Mouse (Mus musculus) hindbrain, embryonic 12.5 days (tissue): ENCODE measurements around the gene Tmem35b. TPM values are rescaled to one million over a fixed set of nuclear protein-coding genes. Genes with fewer than 3 reads are reported as not detected.
A peak's percentile ranks its signal among the peaks of the same experiment; 100 is the strongest.
"Not testable (repeated sequence)": the region's sequence is repeated elsewhere in the genome, so short reads cannot be mapped to it uniquely, and the experiment has no call there.

Experiments
- ATAC-seq: fragments of 200-750 bp; cut with Nextera tagmentation; 2 replicates; pipeline ENCODE4 v1.8.0; 2017; ENCODE audit warnings: moderate TSS enrichment; ENCODE audit not compliant: low FRiP score
- H3K27ac ChIP-seq: fragments of 300-500 bp; sonication (generic); 2 replicates; pipeline ENCODE4 v1.5.1; 2016; ENCODE audit warnings: mild to moderate bottlenecking
- H3K27me3 ChIP-seq: fragments of 300-500 bp; sonication (generic); 2 replicates; pipeline ENCODE4 v1.6.1; 2016; ENCODE audit warnings: mild to moderate bottlenecking
- H3K36me3 ChIP-seq: fragments of 300-500 bp; sonication (generic); 2 replicates; pipeline ENCODE4 v1.6.1; 2016; ENCODE audit warnings: mild to moderate bottlenecking
- H3K4me1 ChIP-seq: fragments of 300-500 bp; sonication (generic); 2 replicates; pipeline ENCODE4 v1.6.1; 2016
- H3K4me2 ChIP-seq: fragments of 300-500 bp; sonication (generic); replicated peaks from 2 replicates; pipeline ENCODE4 v1.6.1; 2016; ENCODE audit warnings: mild to moderate bottlenecking
- H3K4me3 ChIP-seq: fragments of 300-500 bp; sonication (generic); 2 replicates; pipeline ENCODE4 v1.5.1; 2016; ENCODE audit warnings: mild to moderate bottlenecking
- H3K9ac ChIP-seq: fragments of 300-500 bp; sonication (generic); 2 replicates; pipeline ENCODE4 v1.6.1; 2016; ENCODE audit warnings: mild to moderate bottlenecking, moderate library complexity
- H3K9me3 ChIP-seq: fragments of 300-500 bp; sonication (generic); replicated peaks from 2 replicates; pipeline ENCODE4 v1.6.1; 2016; ENCODE audit warnings: mild to moderate bottlenecking
- WGBS: fragments of 180-500 bp; shearing (Covaris S2); methylation state at CpG from one replicate; pipeline ENCODE4 v1.1.7; 2016; 5-methylcytosine and 5-hydroxymethylcytosine counted together
- polyA plus RNA-seq: library from polyadenylated mRNA; unstranded; fragments of >200 nt; fragmentation: Nextera tagmentation; extraction: Ambion mirVana; gene quantifications from 2 replicates; pipeline ENCODE4 v1.2.1, GENCODE M21; 2016

Gene Tmem35b
- polyA plus RNA-seq, result 19.8 and 20.0 TPM in 2 replicates

GRCm38 (mm10) chr4:127123391-127123790, at the start of gene Tmem35b:
Tmem35b (plus strand) TSS chr4:127123691.
- H3K4me1 ChIP-seq, result peaks cover 13% of the 10 kb centered on the region
- 97% methylated on average over 5 of the region's 5 CpGs for WGBS
- no peak for ATAC-seq
- no peak within 1 kb of the TSS for H3K9ac ChIP-seq
- no peak within 1 kb of the TSS for H3K4me2 ChIP-seq
- H3K36me3 ChIP-seq, result peaks cover 10% of the 10 kb centered on the region; the same call in 1 of the 2 replicates
- no peaks in the 10 kb centered on the region for H3K27me3 ChIP-seq
- no peak within 1 kb of the TSS for H3K4me3 ChIP-seq
- H3K27ac ChIP-seq, result no peak within 1 kb of the TSS
- H3K9me3 ChIP-seq, result no peaks in the 10 kb centered on the region

- WGBS, result 71% methylated on average over 1 of the region's 1 CpGs
- H3K9ac ChIP-seq, result no peak overlapping the region
- peaks cover 9% of the 10 kb centered on the region for H3K4me1 ChIP-seq
- no peak overlapping the region for H3K4me2 ChIP-seq
- H3K9me3 ChIP-seq, result no peaks in the 10 kb centered on the region
- no peaks in the 10 kb centered on the region for H3K36me3 ChIP-seq
- H3K27me3 ChIP-seq, result no peaks in the 10 kb centered on the region
- no peak overlapping the region for H3K4me3 ChIP-seq
- no peak overlapping the region for H3K27ac ChIP-seq
- ATAC-seq, result no peak
These were observed 48.6 kb upstream of the Tmem35b start for GRCm38 (mm10) chr4:127074915-127075314.

GRCm38 (mm10) chr4:127076875-127077548, 46.5 kb upstream of the Tmem35b start, which contains the start of gene Zmym6:
Zmym6 (plus strand) TSS chr4:127077383.
- H3K4me2 ChIP-seq, result peak within 1 kb of the TSS; percentile 65
- H3K9me3 ChIP-seq, result no peaks in the 10 kb centered on the region
- no peaks in the 10 kb centered on the region for H3K36me3 ChIP-seq
- H3K9ac ChIP-seq, result peak within 1 kb of the TSS; percentile 70
- WGBS, result under 1% methylated on average over 46 of the region's 46 CpGs
- H3K27ac ChIP-seq, result peak within 1 kb of the TSS; percentile 92
- peak; percentile 98 for ATAC-seq
- peak within 1 kb of the TSS; percentile 60 for H3K4me3 ChIP-seq
- no peaks in the 10 kb centered on the region for H3K27me3 ChIP-seq
- peaks cover 9% of the 10 kb centered on the region for H3K4me1 ChIP-seq

- H3K36me3 ChIP-seq, result no peaks in the 10 kb centered on the region
- H3K4me3 ChIP-seq, result no peak overlapping the region
- no peak overlapping the region for H3K4me2 ChIP-seq
- H3K27me3 ChIP-seq, result no peaks in the 10 kb centered on the region
- H3K27ac ChIP-seq, result no peak overlapping the region
- WGBS, result 62% methylated on average over 1 of the region's 1 CpGs
- H3K9me3 ChIP-seq, result no peaks in the 10 kb centered on the region
- peaks cover 9% of the 10 kb centered on the region for H3K4me1 ChIP-seq
- H3K9ac ChIP-seq, result no peak overlapping the region
- no peak for ATAC-seq
These were observed 42.7 kb upstream of the Tmem35b start for GRCm38 (mm10) chr4:127080806-127081205.

GRCm38 (mm10) chr4:127083131-127083530, 40.4 kb upstream of the Tmem35b start:
- H3K36me3 ChIP-seq, result peaks cover 3% of the 10 kb centered on the region
- H3K9ac ChIP-seq, result no peak overlapping the region
- H3K27ac ChIP-seq, result no peak overlapping the region
- H3K27me3 ChIP-seq, result no peaks in the 10 kb centered on the region
- no peaks in the 10 kb centered on the region for H3K9me3 ChIP-seq
- 0 out of 2 replicates have a peak, but pooled peaks cover 4% of the 10 kb centered on the region for H3K4me1 ChIP-seq
- no peak overlapping the region for H3K4me2 ChIP-seq
- 87% methylated on average over 2 of the region's 2 CpGs for WGBS
- no peak overlapping the region for H3K4me3 ChIP-seq
- no peak for ATAC-seq

- H3K4me2 ChIP-seq, result no peak overlapping the region
- H3K4me3 ChIP-seq, result no peak overlapping the region
- H3K36me3 ChIP-seq, result peaks cover 20% of the 10 kb centered on the region
- 92% methylated on average over 1 of the region's 1 CpGs for WGBS
- H3K9ac ChIP-seq, result no peak overlapping the region
- no peaks in the 10 kb centered on the region for H3K9me3 ChIP-seq
- ATAC-seq, result no peak
- no peaks in the 10 kb centered on the region for H3K27me3 ChIP-seq
- H3K27ac ChIP-seq, result no peak overlapping the region
- H3K4me1 ChIP-seq, result no peaks in the 10 kb centered on the region
These were observed 37.7 kb upstream of the Tmem35b start for GRCm38 (mm10) chr4:127085761-127086160.

- no peak overlapping the region for H3K4me2 ChIP-seq
- WGBS, result 97% methylated on average over 1 of the region's 1 CpGs
- no peak for ATAC-seq
- H3K9me3 ChIP-seq, result no peaks in the 10 kb centered on the region
- H3K4me1 ChIP-seq, result no peaks in the 10 kb centered on the region
- no peak overlapping the region for H3K4me3 ChIP-seq
- no peak overlapping the region for H3K9ac ChIP-seq
- no peak overlapping the region for H3K27ac ChIP-seq
- peaks cover 41% of the 10 kb centered on the region for H3K36me3 ChIP-seq
- no peaks in the 10 kb centered on the region for H3K27me3 ChIP-seq
These were observed 32.3 kb upstream of the Tmem35b start for GRCm38 (mm10) chr4:127091188-127091587.

GRCm38 (mm10) chr4:127095090-127095489, 28.4 kb upstream of the Tmem35b start:
- no peak overlapping the region for H3K27ac ChIP-seq
- 94% methylated on average over 4 of the region's 4 CpGs for WGBS
- no peak for ATAC-seq
- H3K4me1 ChIP-seq, result no peaks in the 10 kb centered on the region
- peaks cover 26% of the 10 kb centered on the region; the same call in 1 of the 2 replicates for H3K36me3 ChIP-seq
- H3K9ac ChIP-seq, result no peak overlapping the region
- H3K4me2 ChIP-seq, result no peak overlapping the region
- no peaks in the 10 kb centered on the region for H3K27me3 ChIP-seq
- H3K4me3 ChIP-seq, result no peak overlapping the region
- H3K9me3 ChIP-seq, result no peaks in the 10 kb centered on the region

- not testable (repeated sequence) for H3K27me3 ChIP-seq, H3K9me3 ChIP-seq, H3K4me1 ChIP-seq, ATAC-seq, H3K27ac ChIP-seq, H3K4me2 ChIP-seq, H3K4me3 ChIP-seq, H3K9ac ChIP-seq
- WGBS, result 98% methylated on average over 1 of the region's 2 CpGs
- peaks cover 22% of the 10 kb centered on the region; the same call in 1 of the 2 replicates for H3K36me3 ChIP-seq
These were observed 23.9 kb upstream of the Tmem35b start for GRCm38 (mm10) chr4:127099552-127099951.

- H3K9me3 ChIP-seq, result no peaks in the 10 kb centered on the region
- H3K4me2 ChIP-seq, result no peak overlapping the region
- WGBS, result 92% methylated on average over 4 of the region's 4 CpGs
- ATAC-seq, result no peak
- no peak overlapping the region for H3K27ac ChIP-seq
- no peak overlapping the region for H3K4me3 ChIP-seq
- no peaks in the 10 kb centered on the region for H3K4me1 ChIP-seq
- H3K9ac ChIP-seq, result no peak overlapping the region
- H3K27me3 ChIP-seq, result no peaks in the 10 kb centered on the region
- H3K36me3 ChIP-seq, result peaks cover 35% of the 10 kb centered on the region
These were observed 15.9 kb upstream of the Tmem35b start for GRCm38 (mm10) chr4:127107566-127107965.

- ATAC-seq, result no peak
- 85% methylated on average over 4 of the region's 4 CpGs for WGBS
- no peaks in the 10 kb centered on the region for H3K4me1 ChIP-seq
- H3K4me3 ChIP-seq, result no peak overlapping the region
- H3K9ac ChIP-seq, result no peak overlapping the region
- H3K27me3 ChIP-seq, result no peaks in the 10 kb centered on the region
- peaks cover 29% of the 10 kb centered on the region for H3K36me3 ChIP-seq
- no peak overlapping the region for H3K27ac ChIP-seq
- H3K4me2 ChIP-seq, result no peak overlapping the region
- H3K9me3 ChIP-seq, result no peaks in the 10 kb centered on the region
These were observed 12.9 kb upstream of the Tmem35b start for GRCm38 (mm10) chr4:127110570-127110969.

- no peak overlapping the region for H3K9ac ChIP-seq
- whole genome bisulfite sequencing, result 89% methylated on average over 1 of the region's 1 CpGs
- no peaks in the 10 kb centered on the region for H3K9me3 ChIP-seq
- H3K4me2 ChIP-seq, result no peak overlapping the region
- H3K4me3 ChIP-seq, result no peak overlapping the region
- peaks cover 17% of the 10 kb centered on the region; the same call in 1 of the 2 replicates for H3K36me3 ChIP-seq
- peaks cover 13% of the 10 kb centered on the region for H3K4me1 ChIP-seq
- no peak overlapping the region for H3K27ac ChIP-seq
- no peaks in the 10 kb centered on the region for H3K27me3 ChIP-seq
- no peak for ATAC-seq
These were observed 840 bp downstream of the Tmem35b start for GRCm38 (mm10) chr4:127124331-127124730.
